Mouse (Mus musculus): ENCODE measurements around the gene Aunip. TPM values are rescaled to one million over a fixed set of nuclear protein-coding genes. Genes with fewer than 3 reads are reported as not detected.

Gene Aunip
- polyA plus RNA-seq, 1 experiment from 2014 or later: 28.6 TPM

DNA sequence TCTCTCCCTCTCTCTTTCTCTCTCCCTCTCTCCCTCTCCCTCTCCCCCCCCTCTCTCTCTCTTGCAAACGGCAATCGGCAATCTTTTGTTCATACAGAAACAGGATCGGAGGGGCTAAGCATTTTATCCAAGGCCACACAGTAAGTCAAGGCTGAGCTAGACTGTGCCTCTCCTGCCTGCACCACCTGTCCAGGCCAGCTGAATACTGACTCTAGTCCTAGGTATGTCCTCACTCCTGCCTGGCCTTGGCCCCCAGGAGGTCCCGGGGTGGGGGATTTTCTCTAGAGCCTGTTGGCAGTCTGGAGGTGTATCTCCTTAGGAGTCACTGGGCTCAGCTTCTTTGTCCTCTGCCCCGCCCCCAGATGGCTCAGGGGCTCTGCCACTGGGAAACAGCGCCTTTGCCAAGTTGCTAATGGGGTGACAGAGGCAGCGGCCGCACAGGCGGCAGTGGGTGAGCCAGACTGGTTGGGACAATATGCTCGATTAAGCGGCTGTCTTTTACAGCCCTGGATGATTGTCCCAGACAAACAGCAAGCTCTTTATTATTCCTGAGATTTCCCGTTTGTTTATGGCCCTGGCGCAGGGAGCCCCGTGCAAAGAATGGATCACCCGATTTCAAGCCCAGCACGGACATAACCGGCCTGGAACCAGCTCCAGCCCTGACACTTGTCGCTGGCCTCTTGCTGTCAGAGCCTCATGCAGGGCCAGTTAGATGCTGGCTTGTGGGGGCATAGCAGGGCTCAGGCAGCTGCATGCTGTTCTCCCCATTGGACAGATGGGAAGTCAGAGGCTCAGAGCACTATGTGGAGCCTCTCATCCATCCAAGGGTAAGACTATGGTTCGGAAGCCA, 56.8 kb downstream of the Aunip start:
- peaks cover 28% of the 10 kb centered on the region for H3K36me3 ChIP-seq
- 38% methylated on average over 19 of the region's 19 CpGs for WGBS
- H3K4me3 ChIP-seq: no peak overlapping the region
- peaks cover 5% of the 10 kb centered on the region; the same call in 1 of the 2 replicates for H3K9me3 ChIP-seq (replicated peaks)
- no peak for DNase-seq (ENCODE audit: low spot score)
- peaks cover 11% of the 10 kb centered on the region for H3K4me1 ChIP-seq
- 0 out of 2 replicates have a peak, but pooled peaks cover 4% of the 10 kb centered on the region for H3K27me3 ChIP-seq (ENCODE audit: low read depth, poor library complexity, severe bottlenecking)
- H3K27ac ChIP-seq (replicated peaks): peak overlapping the region; percentile 64

DNA sequence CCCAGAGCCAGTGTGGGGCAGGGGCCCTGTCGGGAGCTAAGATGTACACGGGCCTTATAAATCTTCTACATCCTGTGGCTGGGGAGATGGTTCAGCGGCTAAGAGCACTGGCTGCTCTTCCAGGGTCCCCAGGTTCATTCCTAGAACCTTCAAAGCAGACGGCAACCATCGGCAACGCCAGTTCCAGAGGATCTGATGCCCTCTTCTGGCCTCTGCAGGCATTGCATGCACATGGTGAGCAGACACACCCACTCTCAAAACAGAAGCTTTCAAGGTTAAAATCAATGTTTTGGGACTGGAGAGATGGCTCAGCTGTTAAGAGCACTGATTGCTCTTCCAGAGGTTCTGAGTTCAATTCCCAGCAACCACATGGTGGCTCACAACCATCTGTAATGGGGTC, 58.4 kb downstream of the Aunip start:
- Histone ChIP-seq H3K4me3 (no peak overlapping the region), H3K27ac (replicated peaks) (no peak overlapping the region), H3K9me3 (replicated peaks) (peaks cover 5% of the 10 kb centered on the region; the same call in 1 of the 2 replicates), H3K36me3 (peaks cover 24% of the 10 kb centered on the region), H3K27me3 (ENCODE audit: low read depth, poor library complexity, severe bottlenecking) (0 out of 2 replicates have a peak, but pooled peaks cover 4% of the 10 kb centered on the region), H3K4me1 (peaks cover 13% of the 10 kb centered on the region)
- WGBS: 75% methylated on average over 6 of the region's 6 CpGs
- no peak for DNase-seq (ENCODE audit: low spot score)

- no peak overlapping the region for H3K4me3 ChIP-seq
- H3K27me3 ChIP-seq (ENCODE audit: low read depth, poor library complexity, severe bottlenecking): 0 out of 2 replicates have a peak, but pooled peaks cover 4% of the 10 kb centered on the region
- no peak for DNase-seq (ENCODE audit: low spot score)
- H3K36me3 ChIP-seq: peaks cover 24% of the 10 kb centered on the region
- peaks cover 5% of the 10 kb centered on the region; the same call in 1 of the 2 replicates for H3K9me3 ChIP-seq (replicated peaks)
- peaks cover 13% of the 10 kb centered on the region for H3K4me1 ChIP-seq
- 81% methylated on average over 8 of the region's 8 CpGs for WGBS
- H3K27ac ChIP-seq (replicated peaks): 0 out of 2 replicates have a peak overlapping the region, but pooled peaks have one; percentile 28
Measured at GRCm38 (mm10) chr4:134569831-134570230, 59.0 kb downstream of the Aunip start.

- peak overlapping the region; percentile 14; the same call in 1 of the 2 replicates for H3K27ac ChIP-seq (replicated peaks)
- H3K9me3 ChIP-seq (replicated peaks): no peaks in the 10 kb centered on the region
- peaks cover 18% of the 10 kb centered on the region for H3K36me3 ChIP-seq
- H3K4me3 ChIP-seq: no peak overlapping the region
- no peak for DNase-seq (ENCODE audit: low spot score)
- 0 out of 2 replicates have a peak, but pooled peaks cover 4% of the 10 kb centered on the region for H3K27me3 ChIP-seq (ENCODE audit: low read depth, poor library complexity, severe bottlenecking)
- 81% methylated on average over 14 of the region's 14 CpGs for WGBS
- peaks cover 21% of the 10 kb centered on the region for H3K4me1 ChIP-seq
Measured at GRCm38 (mm10) chr4:134570704-134571451, 60.1 kb downstream of the Aunip start.

DNA sequence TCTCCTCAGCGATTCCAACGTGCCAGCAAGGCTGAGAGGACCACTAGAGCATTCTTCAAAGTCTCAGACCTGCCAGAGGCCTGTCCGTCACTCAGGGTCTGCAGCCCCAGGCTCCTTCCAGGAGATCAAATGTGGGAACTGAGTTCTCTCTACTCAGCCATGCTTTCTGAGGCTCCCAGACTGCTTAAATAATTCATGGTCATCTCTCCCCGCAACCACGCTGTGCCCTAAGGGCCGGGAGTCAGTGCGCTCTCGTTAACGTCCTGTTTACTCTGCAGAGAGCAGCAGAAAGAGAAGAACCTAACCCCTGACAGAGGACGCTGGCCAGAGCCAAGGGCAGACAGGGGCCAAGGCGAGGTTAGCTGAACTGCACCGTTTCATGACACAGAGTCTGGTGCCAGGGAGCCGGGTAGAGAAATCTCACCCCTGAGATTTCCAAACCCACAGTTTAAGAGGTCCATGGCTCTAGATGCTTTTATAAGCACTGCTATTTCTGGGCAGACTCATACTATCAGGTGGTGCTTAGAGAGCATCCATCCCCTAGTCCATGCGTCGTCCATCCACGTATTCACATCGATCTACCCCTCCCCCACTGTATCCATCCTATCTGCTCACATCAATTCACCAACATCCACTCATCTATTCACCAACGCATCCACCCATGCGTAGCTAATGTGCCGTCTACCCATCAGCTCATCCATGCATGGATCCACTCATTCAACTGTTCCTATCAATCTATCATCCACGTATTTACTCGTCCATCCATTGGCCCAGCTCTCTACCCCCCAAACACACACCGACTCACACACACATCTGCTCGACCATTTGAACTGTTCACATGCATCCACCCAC, 61.9 kb downstream of the Aunip start:
- Histone ChIP-seq H3K4me1 (peaks cover 18% of the 10 kb centered on the region), H3K9me3 (replicated peaks) (no peaks in the 10 kb centered on the region), H3K27ac (replicated peaks) (peak overlapping the region; percentile 38; the same call in 1 of the 2 replicates), H3K27me3 (ENCODE audit: low read depth, poor library complexity, severe bottlenecking) (no peaks in the 10 kb centered on the region), H3K4me3 (no peak overlapping the region), H3K36me3 (peaks cover 12% of the 10 kb centered on the region)
- DNase-seq (ENCODE audit: low spot score): no peak
- WGBS: 88% methylated on average over 24 of the region's 24 CpGs

Small RNA genes within 50 kb of the gene (microRNA-seq; reads per million reads assigned to microRNA genes)
- 2.4 reads per million for gene Gm23634
- not detected for gene Mir6403

Other genes with a start within 250 kb of the Aunip start
- 21.6 and 23.8 TPM in 2 replicates for gene Pdik1l, start 223.1 kb upstream of the Aunip start, polyA plus RNA-seq (2016; fragmentation: Nextera tagmentation; extraction: Ambion mirVana)
- 0.36 and 0.87 TPM in 2 replicates for gene Trim63, start 195.9 kb upstream of the Aunip start, polyA plus RNA-seq (2016; fragmentation: Nextera tagmentation; extraction: Ambion mirVana)
- 0.10 TPM in 1 of 2 replicates, not detected in the other for gene Slc30a2, start 167.8 kb upstream of the Aunip start, polyA plus RNA-seq (2016; fragmentation: Nextera tagmentation; extraction: Ambion mirVana)
- gene Extl1, start 127.1 kb upstream of the Aunip start, polyA plus RNA-seq (2016; fragmentation: Nextera tagmentation; extraction: Ambion mirVana): 0.23 and 0.39 TPM in 2 replicates
- gene Pafah2, start 114.7 kb upstream of the Aunip start, polyA plus RNA-seq (2016; fragmentation: Nextera tagmentation; extraction: Ambion mirVana): 7.2 and 8.9 TPM in 2 replicates
- 2,607 and 3,209 TPM in 2 replicates for gene Stmn1, start 42.7 kb upstream of the Aunip start, polyA plus RNA-seq (2016; fragmentation: Nextera tagmentation; extraction: Ambion mirVana)
- 3.5 and 3.6 TPM in 2 replicates for gene Paqr7, start 14.3 kb upstream of the Aunip start, polyA plus RNA-seq (2016; fragmentation: Nextera tagmentation; extraction: Ambion mirVana)
- 120 and 127 TPM in 2 replicates for gene Mtfr1l, start 24.4 kb downstream of the Aunip start, polyA plus RNA-seq (2016; fragmentation: Nextera tagmentation; extraction: Ambion mirVana)
- 8.4 and 8.6 TPM in 2 replicates for gene Selenon, start 41.2 kb downstream of the Aunip start, polyA plus RNA-seq (2016; fragmentation: Nextera tagmentation; extraction: Ambion mirVana)
- 2.8 and 3.1 TPM in 2 replicates for gene Man1c1, start 193.3 kb downstream of the Aunip start, polyA plus RNA-seq (2016; fragmentation: Nextera tagmentation; extraction: Ambion mirVana)

All from midbrain, embryonic 10.5 days (tissue).